10 mouse cellular contexts compared by ENCODE assay signal in the genomic region with DNA sequence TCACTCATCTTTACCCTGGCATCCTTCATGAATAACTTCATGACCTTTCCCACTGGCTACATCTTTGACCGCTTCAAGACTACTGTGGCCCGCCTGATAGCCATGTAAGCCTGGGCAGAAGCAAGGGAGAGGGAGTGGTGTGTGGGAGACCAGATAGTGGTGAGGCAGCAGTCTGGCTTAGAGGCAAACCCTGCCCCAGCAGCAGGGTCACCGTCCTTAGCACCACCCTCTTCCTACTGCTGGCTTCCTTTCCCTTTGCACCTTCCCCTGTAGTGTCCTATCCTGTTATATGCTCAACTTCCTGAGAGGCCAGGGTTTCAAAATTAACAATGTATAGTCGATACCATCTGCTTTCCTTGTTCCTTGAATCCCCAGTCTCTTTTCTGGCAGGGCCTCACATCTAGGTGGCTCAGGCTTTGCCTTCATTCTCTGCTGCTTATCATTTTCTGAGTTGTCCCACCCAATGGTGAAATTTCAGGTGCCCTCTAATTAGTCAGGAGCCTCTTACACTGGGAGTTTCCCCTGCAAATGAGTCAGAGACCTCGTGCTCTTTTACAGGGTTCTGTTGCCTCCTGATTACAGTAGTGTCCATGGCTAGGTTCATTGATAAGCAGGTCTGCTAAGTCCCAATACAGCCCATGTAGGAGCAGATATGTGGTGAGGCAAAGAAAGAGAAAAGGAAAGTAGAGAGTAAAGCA. TPM values are rescaled to one million over a fixed set of nuclear protein-coding genes. Genes with fewer than 3 reads are reported as not detected.
DNase-seq lines count a peak whose midpoint lies in the region; ATAC-seq lines count a peak whose summit lies in the region.
"Had no signal": no experiment of that assay in that cellular context is flagged by ENCODE, and none has a peak within 500 bp of the region (broad histone marks: within the 10 kb centered on the region; RNA-seq: fewer than 3 reads in every experiment).

No protein-coding gene starts in this region.

- 0 out of 2 replicates have a peak, but pooled peaks have one; percentile 19 for ATAC-seq in embryonic facial prominence, embryonic 11.5 days (replicated peaks; ENCODE audit: insufficient number of reproducible peaks, low FRiP score, low TSS enrichment, low read depth)
- peak; percentile 42 for ATAC-seq in inflammation-experienced regulatory T-cells, adult 6 months
- peak; percentile 89 for ATAC-seq in liver, embryonic 16.5 days (ENCODE audit: low read depth)

- no peak overlapping the region for H3K27ac ChIP-seq in embryonic facial prominence, embryonic 11.5 days (replicated peaks; ENCODE audit: low read depth, low read length)
- peak overlapping the region; percentile 99 for H3K27ac ChIP-seq in liver, embryonic 16.5 days (ENCODE audit: low read length)

- no peaks in the 10 kb centered on the region for H3K9me3 ChIP-seq in embryonic facial prominence, embryonic 11.5 days (replicated peaks; ENCODE audit: control insufficient read depth, low read length)
- H3K9me3 ChIP-seq in liver, embryonic 16.5 days (replicated peaks; ENCODE audit: control insufficient read depth, low read length) = no peaks in the 10 kb centered on the region

- H3K4me2 ChIP-seq in embryonic facial prominence, embryonic 11.5 days (ENCODE audit: low read depth, low read length) = no peak overlapping the region
- peak overlapping the region; percentile 75 for H3K4me2 ChIP-seq in liver, embryonic 16.5 days (ENCODE audit: low read depth, low read length)

- peak; percentile 32 for DNase-seq in adrenal gland, postnatal 10 days
- no peak for DNase-seq in adrenal gland, adult 8-10 months
- no peak for DNase-seq in embryonic facial prominence, embryonic 11.5 days (ENCODE audit: low spot score)
- DNase-seq in spleen, postnatal 4 days (ENCODE audit: low spot score in 2 of 2) = peak; percentile 79 to 87
- no peak for DNase-seq in testis, postnatal 10 days (ENCODE audit: low spot score)
- DNase-seq in T-cell, adult 2 months (ENCODE audit: low spot score) = no peak

- H3K36me3 ChIP-seq in embryonic facial prominence, embryonic 11.5 days (replicated peaks; ENCODE audit: control insufficient read depth, insufficient read depth, low read depth, low read length) = no peaks in the 10 kb centered on the region
- peaks cover 35% of the 10 kb centered on the region for H3K36me3 ChIP-seq in liver, embryonic 16.5 days (ENCODE audit: control insufficient read depth, insufficient read depth)

- WGBS in embryonic facial prominence, embryonic 11.5 days = 81% methylated on average over 5 of the region's 5 CpGs
- WGBS in liver, embryonic 16.5 days (ENCODE audit: insufficient replicate concordance) = 9% methylated on average over 5 of the region's 5 CpGs

- no peak overlapping the region for H3K4me3 ChIP-seq in embryonic facial prominence, embryonic 11.5 days (ENCODE audit: low read depth, low read length)
- H3K4me3 ChIP-seq in liver, embryonic 16.5 days (ENCODE audit: low read depth, low read length) = peak overlapping the region; percentile 75

- H3K4me1 ChIP-seq in embryonic facial prominence, embryonic 11.5 days (ENCODE audit: control insufficient read depth, insufficient read depth, low read length) = no peaks in the 10 kb centered on the region
- H3K4me1 ChIP-seq in liver, embryonic 16.5 days (ENCODE audit: control insufficient read depth, low read depth, low read length) = peaks cover 40% of the 10 kb centered on the region

- H3K27me3 ChIP-seq in embryonic facial prominence, embryonic 11.5 days (ENCODE audit: control insufficient read depth, insufficient read depth, low read length) = no peaks in the 10 kb centered on the region
- no peaks in the 10 kb centered on the region for H3K27me3 ChIP-seq in liver, embryonic 16.5 days (ENCODE audit: control insufficient read depth, insufficient read depth, low read depth, low read length)

- no peak overlapping the region for H3K9ac ChIP-seq in embryonic facial prominence, embryonic 11.5 days (replicated peaks; ENCODE audit: low read length)
- peak overlapping the region; percentile 70 for H3K9ac ChIP-seq in liver, embryonic 16.5 days (ENCODE audit: low read depth, low read length)

RNA-seq across cellular contexts. Expression of a gene that starts 2.0 kb away (rescaled TPM):
- 10 to 100 TPM; 56.3 to 69.7 TPM for total RNA-seq in adrenal gland, postnatal 10 days (2021)
- total RNA-seq in adrenal gland, adult 8-10 months (2022) = 10 to 100 TPM; 63.1 to 81.5 (median 75.7) TPM
- polyA plus RNA-seq in embryonic facial prominence, embryonic 11.5 days (2014; fragmentation: Nextera tagmentation; extraction: Ambion mirVana) = 37.2 and 38.9 TPM in 2 replicates
- 10 to 100 TPM in 1 of 3 experiments, 1 to 10 TPM in 2; 8.8 to 23.4 (median 9.2) TPM for polyA plus RNA-seq in inflammation-experienced regulatory T-cells, adult 6 months (2017; shearing (Covaris generic))
- polyA plus RNA-seq in liver, embryonic 16.5 days (2015; fragmentation: Nextera tagmentation; extraction: Ambion mirVana) = 100 and 103 TPM in 2 replicates

RNA-seq across cellular contexts. Expression of a gene that starts 41.9 kb away (rescaled TPM):
- 10 to 100 TPM in 1 of 2 experiments, 1 to 10 TPM in 1; 5.4 to 14.4 TPM for total RNA-seq in adrenal gland, postnatal 10 days (2021)
- not detected for total RNA-seq in adrenal gland, adult 8-10 months (2022)
- 0.60 and 0.78 TPM in 2 replicates for polyA plus RNA-seq in embryonic facial prominence, embryonic 11.5 days (2014; fragmentation: Nextera tagmentation; extraction: Ambion mirVana)
- under 1 TPM in 1 of 3 experiments, not detected in 2; 0.73 TPM for polyA plus RNA-seq in inflammation-experienced regulatory T-cells, adult 6 months (2017; shearing (Covaris generic))
- polyA plus RNA-seq in liver, embryonic 16.5 days (2015; fragmentation: Nextera tagmentation; extraction: Ambion mirVana) = 71.0 and 84.0 TPM in 2 replicates
- polyA plus RNA-seq: C2C12 had no signal

RNA-seq across cellular contexts. Expression of a gene that starts 49.6 kb away (rescaled TPM):
- total RNA-seq in adrenal gland, postnatal 10 days (2021) = under 1 TPM; 0.48 to 0.73 TPM
- total RNA-seq in adrenal gland, adult 8-10 months (2022) = not detected
- polyA plus RNA-seq in embryonic facial prominence, embryonic 11.5 days (2014; fragmentation: Nextera tagmentation; extraction: Ambion mirVana) = not detected in 2 replicates
- polyA plus RNA-seq in inflammation-experienced regulatory T-cells, adult 6 months (2017; shearing (Covaris generic)) = not detected
- 5.0 and 5.6 TPM in 2 replicates for polyA plus RNA-seq in liver, embryonic 16.5 days (2015; fragmentation: Nextera tagmentation; extraction: Ambion mirVana)
- polyA plus RNA-seq: C2C12; large intestine, adult 2 months had no signal

RNA-seq across cellular contexts. Expression of a gene that starts 51.9 kb away (rescaled TPM):
- total RNA-seq in adrenal gland, postnatal 10 days (2021) = 1 to 10 TPM; 1.3 to 2.1 TPM
- 1 to 10 TPM; 1.2 to 1.8 (median 1.6) TPM for total RNA-seq in adrenal gland, adult 8-10 months (2022)
- 2.4 and 3.2 TPM in 2 replicates for polyA plus RNA-seq in embryonic facial prominence, embryonic 11.5 days (2014; fragmentation: Nextera tagmentation; extraction: Ambion mirVana)
- not detected for polyA plus RNA-seq in inflammation-experienced regulatory T-cells, adult 6 months (2017; shearing (Covaris generic))
- not detected in 2 replicates for polyA plus RNA-seq in liver, embryonic 16.5 days (2015; fragmentation: Nextera tagmentation; extraction: Ambion mirVana)

Comparison
In these comparisons a context has a peak if more than half of its experiments do, and no peak if none do; other contexts are left out.
1. DNase-seq: peak in adrenal gland, postnatal 10 days (single experiment) and spleen, postnatal 4 days (2 of 2); none in adrenal gland, adult 8-10 months (single experiment), embryonic facial prominence, embryonic 11.5 days (single experiment), testis, postnatal 10 days (single experiment) and T-cell, adult 2 months (single experiment).
2. ATAC-seq: peak in every context shown above with its lines; median percentile 89 in liver, embryonic 16.5 days; 42 in inflammation-experienced regulatory T-cells, adult 6 months; 19 in embryonic facial prominence, embryonic 11.5 days.
3. RNA of a gene that starts 41.9 kb away (polyA plus RNA-seq): 71.0 to 84.0 TPM in liver, embryonic 16.5 days; 0.60 to 0.78 TPM in embryonic facial prominence, embryonic 11.5 days and 0.73 TPM in inflammation-experienced regulatory T-cells, adult 6 months; every median in the first group is over 10 times any median in the second.